Mouse (Mus musculus) urinary bladder, adult 18-20 months (tissue): Measurements from ENCODE around the gene Kcnh1.

ENCODE experiments used
- DNase-seq, 2 experiments: peaks; one replicate each; pipeline ENCODE4 v3.0.0; 2022; ENCODE audit warnings: low spot score in 2 of 2, mixed read lengths in 2 of 2

The Kcnh1 gene

GRCm38 (mm10) chr1:192190508-192191321 is at the start of gene Kcnh1:
Gene Kcnh1 (plus strand): TSS chr1:192190774.
- DNase-seq = peak; percentile 69 to 72

- DNase-seq = no peak
These were observed 39.4 kb upstream of the Kcnh1 start for GRCm38 (mm10) chr1:192151179-192151578.

GRCm38 (mm10) chr1:192171477-192171876 is 19.1 kb upstream of the Kcnh1 start:
- no peak for DNase-seq

GRCm38 (mm10) chr1:192179877-192180276 is 10.7 kb upstream of the Kcnh1 start:
- no peak for DNase-seq

- DNase-seq = no peak
These were observed 8.8 kb upstream of the Kcnh1 start for GRCm38 (mm10) chr1:192181696-192182257.

GRCm38 (mm10) chr1:192189056-192189455 is 1.5 kb upstream of the Kcnh1 start:
- DNase-seq = no peak

GRCm38 (mm10) chr1:192189771-192190170 is 803 bp upstream of the Kcnh1 start:
- DNase-seq = no peak

- DNase-seq = no peak
These were observed 707 bp downstream of the Kcnh1 start for GRCm38 (mm10) chr1:192191322-192191639.

GRCm38 (mm10) chr1:192191859-192192258 is 1.3 kb downstream of the Kcnh1 start:
- DNase-seq = no peak

- no peak for DNase-seq
These were observed 2.1 kb downstream of the Kcnh1 start for GRCm38 (mm10) chr1:192192710-192193109.

- no peak for DNase-seq
These were observed 3.1 kb downstream of the Kcnh1 start for GRCm38 (mm10) chr1:192193656-192194055.

- DNase-seq = no peak
These were observed 6.9 kb downstream of the Kcnh1 start for GRCm38 (mm10) chr1:192197495-192197894.

- DNase-seq = no peak
These were observed 12.4 kb downstream of the Kcnh1 start for GRCm38 (mm10) chr1:192202936-192203335.

- no peak for DNase-seq
These were observed 17.4 kb downstream of the Kcnh1 start for GRCm38 (mm10) chr1:192207956-192208355.

- DNase-seq = no peak
These were observed 21.9 kb downstream of the Kcnh1 start for GRCm38 (mm10) chr1:192212448-192212847.

- DNase-seq = no peak
These were observed 24.1 kb downstream of the Kcnh1 start for GRCm38 (mm10) chr1:192214666-192215065.

GRCm38 (mm10) chr1:192220156-192220555 is 29.6 kb downstream of the Kcnh1 start:
- DNase-seq = no peak

GRCm38 (mm10) chr1:192224161-192224560 is 33.6 kb downstream of the Kcnh1 start:
- no peak for DNase-seq

GRCm38 (mm10) chr1:192232696-192233095 is 42.1 kb downstream of the Kcnh1 start:
- DNase-seq = no peak

GRCm38 (mm10) chr1:192246836-192247235 is 56.3 kb downstream of the Kcnh1 start:
- no peak for DNase-seq

GRCm38 (mm10) chr1:192259146-192259545 is 68.6 kb downstream of the Kcnh1 start:
- DNase-seq = no peak

- DNase-seq = no peak
These were observed 69.0 kb downstream of the Kcnh1 start for GRCm38 (mm10) chr1:192259616-192260015.

GRCm38 (mm10) chr1:192265704-192266103 is 75.1 kb downstream of the Kcnh1 start:
- DNase-seq = no peak
